Mouse (Mus musculus) myocyte (in vitro differentiated cells): ENCODE measurements around the gene Ppp1r7.

ENCODE experiments used
- CEBPB ChIP-seq: IDR thresholded peaks from 2 replicates; pipeline ENCODE4 v1.6.1; 2011; ENCODE audit warnings: mild to moderate bottlenecking, moderate library complexity; ENCODE audit not compliant: poor library complexity, insufficient read depth, severe bottlenecking
- E2F4 ChIP-seq: IDR thresholded peaks from one replicate; pipeline ENCODE4 v1.6.1; 2011; ENCODE audit warnings: mild to moderate bottlenecking, control low read depth, moderate library complexity; ENCODE audit not compliant: insufficient read depth
- MAX ChIP-seq: IDR thresholded peaks from one replicate; pipeline ENCODE4 v1.6.1; 2011; ENCODE audit warnings: low read depth, mild to moderate bottlenecking, control low read depth
- POLR2A ChIP-seq: IDR thresholded peaks from one replicate; pipeline ENCODE4 v1.6.1; 2011; ENCODE audit warnings: low read depth, mild to moderate bottlenecking, control low read depth, moderate library complexity; ENCODE audit not compliant: insufficient read length
- POLR2AphosphoS2 ChIP-seq: IDR thresholded peaks from one replicate; pipeline ENCODE4 v1.6.1; 2011; ENCODE audit warnings: low read depth, control low read depth; ENCODE audit not compliant: insufficient read length
- TCF12 ChIP-seq: IDR thresholded peaks from one replicate; pipeline ENCODE4 v1.6.1; 2011; ENCODE audit warnings: mild to moderate bottlenecking, control low read depth; ENCODE audit not compliant: poor library complexity, insufficient read depth, severe bottlenecking
- TCF3 ChIP-seq: IDR thresholded peaks from one replicate; pipeline ENCODE4 v1.6.1; 2011; ENCODE audit warnings: low read depth, control low read depth; ENCODE audit not compliant: insufficient read length
- USF1 ChIP-seq: IDR thresholded peaks from one replicate; pipeline ENCODE4 v1.6.1; 2011; ENCODE audit warnings: low read depth, mild to moderate bottlenecking, control low read depth, moderate library complexity

DNA sequence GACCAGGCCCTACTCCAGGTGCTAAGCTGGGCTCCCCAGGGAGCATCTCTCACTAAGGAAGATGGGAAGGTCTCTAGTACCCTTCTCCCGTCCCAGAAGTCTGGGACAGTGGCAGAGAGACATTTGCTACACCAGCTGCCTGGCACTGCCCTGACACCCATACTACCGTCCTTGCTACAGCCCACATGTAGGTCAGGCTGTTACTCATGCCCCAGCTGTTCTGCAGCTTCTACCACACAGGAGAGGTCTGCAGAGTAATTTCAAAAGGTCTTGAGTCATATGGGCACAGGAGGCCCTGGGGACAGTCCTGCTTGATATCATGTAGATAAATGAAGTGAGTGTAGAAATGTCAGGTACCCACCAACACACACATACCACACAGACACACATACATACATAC is 46.3 kb downstream of the Ppp1r7 start:
- no peak for TF ChIP-seq CEBPB
- no peak for TF ChIP-seq POLR2A
- no peak for TF ChIP-seq MAX
- no peak for TF ChIP-seq TCF12
- TF ChIP-seq POLR2AphosphoS2, result no peak
- peak; percentile 8 for TF ChIP-seq TCF3
- no peak for TF ChIP-seq E2F4
- no peak for TF ChIP-seq USF1
